Mouse (Mus musculus): ENCODE measurements around the gene Socs3. TPM values are rescaled to one million over a fixed set of nuclear protein-coding genes. Genes with fewer than 3 reads are reported as not detected.

Gene Socs3
- polyA plus RNA-seq, 1 experiment = 3.5 TPM

GRCm38 (mm10) chr11:117958197-117958596 lies 11.7 kb downstream of the Socs3 start:
- TF ChIP-seq GATA1 (IDR thresholded peaks at IDR 0.05; ENCODE audit: low read length) = no peak

- TF ChIP-seq GATA1 (IDR thresholded peaks at IDR 0.05; ENCODE audit: low read length) = no peak
Measured at GRCm38 (mm10) chr11:117955621-117956020, 14.2 kb downstream of the Socs3 start.

GRCm38 (mm10) chr11:117954819-117955218 lies 15.0 kb downstream of the Socs3 start:
- no peak for TF ChIP-seq GATA1 (IDR thresholded peaks at IDR 0.05; ENCODE audit: low read length)

GRCm38 (mm10) chr11:117954094-117954493 lies 15.8 kb downstream of the Socs3 start:
- TF ChIP-seq GATA1 (IDR thresholded peaks at IDR 0.05; ENCODE audit: low read length) = no peak

- no peak for TF ChIP-seq GATA1 (IDR thresholded peaks at IDR 0.05; ENCODE audit: low read length)
Measured at GRCm38 (mm10) chr11:117952174-117952933, 17.5 kb downstream of the Socs3 start.

GRCm38 (mm10) chr11:117951391-117951790 lies 18.5 kb downstream of the Socs3 start:
- no peak for TF ChIP-seq GATA1 (IDR thresholded peaks at IDR 0.05; ENCODE audit: low read length)

- no peak for TF ChIP-seq GATA1 (IDR thresholded peaks at IDR 0.05; ENCODE audit: low read length)
Measured at GRCm38 (mm10) chr11:117949392-117950091, 20.3 kb downstream of the Socs3 start.

GRCm38 (mm10) chr11:117946996-117947419 lies 22.8 kb downstream of the Socs3 start:
- no peak for TF ChIP-seq GATA1 (IDR thresholded peaks at IDR 0.05; ENCODE audit: low read length)

GRCm38 (mm10) chr11:117946195-117946979 lies 23.5 kb downstream of the Socs3 start:
- no peak for TF ChIP-seq GATA1 (IDR thresholded peaks at IDR 0.05; ENCODE audit: low read length)

- TF ChIP-seq GATA1 (IDR thresholded peaks at IDR 0.05; ENCODE audit: low read length) = no peak
Measured at GRCm38 (mm10) chr11:117941848-117942247, 28.0 kb downstream of the Socs3 start.

- no peak for TF ChIP-seq GATA1 (IDR thresholded peaks at IDR 0.05; ENCODE audit: low read length)
Measured at GRCm38 (mm10) chr11:117941325-117941834, 28.5 kb downstream of the Socs3 start.

GRCm38 (mm10) chr11:117940881-117941280 lies 29.0 kb downstream of the Socs3 start:
- no peak for TF ChIP-seq GATA1 (IDR thresholded peaks at IDR 0.05; ENCODE audit: low read length)

- no peak for TF ChIP-seq GATA1 (IDR thresholded peaks at IDR 0.05; ENCODE audit: low read length)
Measured at GRCm38 (mm10) chr11:117939741-117940285, 30.0 kb downstream of the Socs3 start.

- TF ChIP-seq GATA1 (IDR thresholded peaks at IDR 0.05; ENCODE audit: low read length) = no peak
Measured at GRCm38 (mm10) chr11:117939004-117939730, 30.7 kb downstream of the Socs3 start.

GRCm38 (mm10) chr11:117936202-117936601 lies 33.6 kb downstream of the Socs3 start:
- TF ChIP-seq GATA1 (IDR thresholded peaks at IDR 0.05; ENCODE audit: low read length) = no peak

Measured in G1E-ER4 (cell line).